Mouse (Mus musculus) forebrain, embryonic 15.5 days (tissue): ENCODE data around the gene Gale. TPM values are rescaled to one million over a fixed set of nuclear protein-coding genes. Genes with fewer than 3 reads are reported as not detected.

ENCODE experiments used
- ATAC-seq: fragments of 200-750 bp; cut with Nextera tagmentation; replicated peaks from 2 replicates; pipeline ENCODE4 v1.8.0; 2017; ENCODE audit warnings: mild to moderate bottlenecking, moderate TSS enrichment, moderate library complexity
- H3K27ac ChIP-seq: fragments of 300-500 bp; sonication (generic); replicated peaks from 2 replicates; pipeline ENCODE4 v1.5.1; 2015; ENCODE audit warnings: mild to moderate bottlenecking, inconsistent platforms
- H3K27me3 ChIP-seq: fragments of 300-500 bp; sonication (generic); 2 replicates; pipeline ENCODE4 v1.6.1; 2015; ENCODE audit warnings: inconsistent platforms
- H3K36me3 ChIP-seq: fragments of 300-500 bp; sonication (generic); 2 replicates; pipeline ENCODE4 v1.6.1; 2015; ENCODE audit warnings: mild to moderate bottlenecking, inconsistent platforms
- H3K4me1 ChIP-seq: fragments of 300-500 bp; sonication (generic); 2 replicates; pipeline ENCODE4 v1.6.1; 2015; ENCODE audit warnings: inconsistent platforms
- H3K4me2 ChIP-seq: fragments of 300-500 bp; sonication (generic); replicated peaks from 2 replicates; pipeline ENCODE4 v1.6.1; 2015; ENCODE audit warnings: mild to moderate bottlenecking, inconsistent platforms
- H3K4me3 ChIP-seq: fragments of 300-500 bp; sonication (generic); 2 replicates; pipeline ENCODE4 v1.5.1; 2015; ENCODE audit warnings: mild to moderate bottlenecking, inconsistent platforms
- H3K9ac ChIP-seq: fragments of 300-500 bp; sonication (generic); replicated peaks from 2 replicates; pipeline ENCODE4 v1.6.1; 2015; ENCODE audit warnings: mild to moderate bottlenecking, inconsistent platforms
- H3K9me3 ChIP-seq: fragments of 300-500 bp; sonication (generic); 2 replicates; pipeline ENCODE4 v1.6.1; 2016; ENCODE audit warnings: inconsistent platforms
- WGBS: fragments of 180-500 bp; shearing (Covaris S2); methylation state at CpG from one replicate; pipeline ENCODE4 v1.1.7; 2015; ENCODE audit warnings: mixed read lengths; 5-methylcytosine and 5-hydroxymethylcytosine counted together
- polyA plus RNA-seq: library from polyadenylated mRNA; unstranded; fragments of >200 nt; fragmentation: Nextera tagmentation; extraction: Ambion mirVana; gene quantifications from 2 replicates; pipeline ENCODE4 v1.2.1, GENCODE M21; 2015

The Gale gene
- polyA plus RNA-seq, 1 experiment from 2014 or later, result 35.6 TPM

DNA sequence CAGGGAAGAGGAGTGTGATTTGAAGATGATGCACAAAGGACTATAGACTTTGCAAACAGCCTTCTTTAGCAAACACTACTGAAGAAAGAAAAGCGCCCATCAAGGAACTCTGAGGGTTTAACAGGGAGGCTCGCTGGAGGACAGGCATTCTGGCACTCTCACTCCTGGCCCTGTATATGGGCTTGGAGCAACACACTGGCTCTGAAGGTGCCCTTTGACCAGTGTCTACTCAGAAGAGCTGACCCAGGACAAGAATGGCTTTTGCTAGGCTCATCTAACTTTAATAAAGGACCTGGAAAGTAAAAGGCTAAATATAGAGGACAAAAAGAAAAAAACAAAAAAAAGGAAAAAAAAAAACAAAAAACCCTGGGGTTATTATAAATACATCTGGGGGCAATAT lies 41.4 kb downstream of the Gale start:
- Histone ChIP-seq H3K4me1 (no peaks in the 10 kb centered on the region), H3K9me3 (no peaks in the 10 kb centered on the region), H3K27me3 (no peaks in the 10 kb centered on the region), H3K4me2 (no peak overlapping the region), H3K36me3 (peaks cover 75% of the 10 kb centered on the region), H3K9ac (no peak overlapping the region), H3K27ac (no peak overlapping the region), H3K4me3 (no peak overlapping the region)
- no peak for ATAC-seq
- 90% methylated on average over 2 of the region's 2 CpGs for WGBS

DNA sequence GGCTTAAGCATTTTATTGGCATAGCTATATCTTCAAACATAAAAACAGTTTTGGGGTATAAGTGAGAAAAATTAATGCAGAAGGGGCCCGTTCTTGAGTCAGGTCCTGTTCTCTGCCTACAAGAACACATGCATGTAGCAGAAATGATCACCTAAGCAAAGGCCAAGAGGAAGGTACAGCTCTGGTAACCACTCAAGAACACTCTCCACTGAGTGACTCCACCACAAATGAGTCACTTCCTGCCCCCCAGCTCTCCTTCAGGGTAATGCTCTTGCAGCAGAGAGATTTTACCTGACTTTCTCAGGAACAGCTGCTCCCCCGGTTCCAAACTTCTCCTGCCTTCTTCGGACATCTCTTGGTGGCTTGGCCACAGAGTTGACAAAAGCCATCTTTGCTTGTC lies 43.3 kb downstream of the Gale start:
- no peak overlapping the region for H3K9ac ChIP-seq
- 96% methylated on average over 3 of the region's 3 CpGs for WGBS
- no peak for ATAC-seq
- no peaks in the 10 kb centered on the region for H3K4me1 ChIP-seq
- H3K4me3 ChIP-seq, result no peak overlapping the region
- no peak overlapping the region for H3K27ac ChIP-seq
- H3K4me2 ChIP-seq, result no peak overlapping the region
- no peaks in the 10 kb centered on the region for H3K9me3 ChIP-seq
- H3K27me3 ChIP-seq, result no peaks in the 10 kb centered on the region
- peaks cover 90% of the 10 kb centered on the region for H3K36me3 ChIP-seq

DNA sequence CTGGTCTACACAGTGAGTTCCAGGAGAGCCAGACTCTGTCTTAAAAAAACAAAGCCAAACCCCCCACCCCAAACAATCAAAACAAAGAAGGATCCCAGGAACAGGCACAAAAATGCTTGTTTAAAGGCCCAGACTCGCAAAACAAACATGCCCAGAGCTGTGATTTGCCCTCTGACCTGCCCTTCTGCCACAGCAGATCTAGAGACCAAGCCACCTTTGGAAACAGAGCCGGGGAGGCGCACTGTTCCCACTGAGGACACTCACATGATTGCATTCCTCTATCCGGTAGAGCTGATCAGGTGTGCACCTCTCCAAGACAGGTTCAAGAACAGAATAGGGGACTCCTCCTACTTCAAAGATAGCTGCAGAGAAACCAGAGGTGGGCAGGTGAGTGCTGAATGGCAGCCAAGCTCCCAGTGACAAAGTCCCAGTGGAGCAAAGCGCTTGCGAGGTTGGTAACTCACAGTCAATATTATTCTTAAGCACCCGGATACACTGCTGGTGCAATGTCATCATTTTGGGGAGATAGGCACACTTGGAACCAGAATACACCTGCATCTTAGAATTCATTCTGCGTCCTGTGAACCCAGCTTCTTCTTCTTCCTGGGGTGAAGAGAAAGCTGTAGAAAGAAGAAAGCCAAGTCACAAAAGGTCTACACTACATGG lies 45.4 kb downstream of the Gale start:
- no peak overlapping the region for H3K4me3 ChIP-seq
- ATAC-seq, result no peak
- WGBS, result 93% methylated on average over 8 of the region's 8 CpGs
- no peaks in the 10 kb centered on the region for H3K27me3 ChIP-seq
- peaks cover 86% of the 10 kb centered on the region for H3K36me3 ChIP-seq
- no peak overlapping the region for H3K27ac ChIP-seq
- no peak overlapping the region for H3K9ac ChIP-seq
- H3K4me1 ChIP-seq, result no peaks in the 10 kb centered on the region
- no peak overlapping the region for H3K4me2 ChIP-seq
- no peaks in the 10 kb centered on the region for H3K9me3 ChIP-seq

DNA sequence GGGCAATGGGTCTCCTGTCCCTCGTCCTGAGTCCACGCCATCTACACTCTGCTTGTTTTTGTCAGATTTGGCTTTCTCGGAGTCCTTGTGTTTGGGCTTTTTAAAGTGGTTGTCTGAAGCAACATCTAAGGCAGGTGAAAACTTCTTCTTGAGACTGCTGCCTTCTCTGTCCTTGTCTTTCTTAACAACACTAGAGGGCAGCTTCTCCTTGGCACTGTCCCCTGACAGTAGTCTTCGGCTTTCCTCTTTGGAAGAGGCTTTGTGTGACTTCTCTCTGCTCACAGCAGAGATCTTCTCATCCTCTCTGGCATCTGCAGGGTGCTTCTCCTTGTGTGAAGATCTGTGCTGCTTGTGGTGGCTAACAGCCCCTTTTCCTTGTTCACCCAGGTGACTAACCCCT lies 47.1 kb downstream of the Gale start:
- H3K27me3 ChIP-seq, result no peaks in the 10 kb centered on the region
- 88% methylated on average over 4 of the region's 4 CpGs for WGBS
- H3K9ac ChIP-seq, result no peak overlapping the region
- no peaks in the 10 kb centered on the region for H3K4me1 ChIP-seq
- no peak for ATAC-seq
- peaks cover 70% of the 10 kb centered on the region for H3K36me3 ChIP-seq
- no peak overlapping the region for H3K27ac ChIP-seq
- no peak overlapping the region for H3K4me2 ChIP-seq
- no peaks in the 10 kb centered on the region for H3K9me3 ChIP-seq
- H3K4me3 ChIP-seq, result no peak overlapping the region

DNA sequence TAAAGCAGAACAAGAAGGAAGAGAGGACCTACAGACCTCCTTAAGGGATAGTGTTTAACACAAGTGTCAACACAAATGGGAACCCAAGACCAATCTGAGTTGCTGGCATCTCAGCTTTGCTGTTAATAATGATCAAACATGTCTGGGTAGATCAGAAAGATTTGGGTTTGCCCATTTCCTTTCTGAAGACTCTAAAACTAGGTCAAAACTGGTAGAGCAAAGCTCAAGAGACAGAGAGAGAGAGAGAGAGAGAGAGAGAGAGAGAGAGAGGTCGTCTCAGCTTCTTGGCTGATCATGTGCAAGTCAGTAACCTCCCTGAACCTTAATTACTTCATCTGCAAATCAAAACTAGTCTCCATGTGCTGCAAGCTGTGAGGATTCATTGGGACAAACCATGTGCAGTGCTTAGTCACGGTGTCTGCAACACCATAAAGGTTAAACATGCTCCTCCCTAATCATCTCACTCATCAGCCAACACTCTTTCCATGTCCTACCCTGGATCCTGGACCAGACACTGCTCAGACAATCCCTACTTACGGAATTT lies 52.6 kb downstream of the Gale start:
- Histone ChIP-seq H3K9me3 (no peaks in the 10 kb centered on the region), H3K27me3 (no peaks in the 10 kb centered on the region), H3K4me2 (no peak overlapping the region), H3K9ac (no peak overlapping the region), H3K4me3 (no peak overlapping the region), H3K27ac (no peak overlapping the region), H3K36me3 (peaks cover 22% of the 10 kb centered on the region), H3K4me1 (peaks cover 18% of the 10 kb centered on the region)
- WGBS, result 80% methylated on average over 3 of the region's 3 CpGs
- no peak for ATAC-seq

Other genes starting within 250 kb of the Gale start
- gene Il22ra1, start 235.6 kb upstream of the Gale start, polyA plus RNA-seq, result not detected in 2 replicates
- gene Myom3, start 204.0 kb upstream of the Gale start, polyA plus RNA-seq, result 0.09 and 0.36 TPM in 2 replicates
- gene Srsf10, start 108.0 kb upstream of the Gale start, polyA plus RNA-seq, result 257 and 272 TPM in 2 replicates
- gene Pnrc2, start 89.9 kb upstream of the Gale start, polyA plus RNA-seq, result 131 and 134 TPM in 2 replicates
- gene Cnr2, start 68.3 kb upstream of the Gale start, polyA plus RNA-seq, result 0.08 and 0.13 TPM in 2 replicates
- gene Fuca1, start 43.0 kb upstream of the Gale start, polyA plus RNA-seq, result 50.9 and 56.7 TPM in 2 replicates
- gene Hmgcl, start 17.3 kb upstream of the Gale start, polyA plus RNA-seq, result 61.3 and 66.6 TPM in 2 replicates
- gene Lypla2, start 8.9 kb downstream of the Gale start, polyA plus RNA-seq, result 180 and 188 TPM in 2 replicates
- gene Pithd1, start 23.5 kb downstream of the Gale start, polyA plus RNA-seq, result 52.1 and 55.3 TPM in 2 replicates
- gene Eloa, start 58.0 kb downstream of the Gale start, polyA plus RNA-seq, result 30.5 and 32.6 TPM in 2 replicates
- 302 and 341 TPM in 2 replicates for gene Rpl11, start 89.7 kb downstream of the Gale start, polyA plus RNA-seq
- gene Id3, start 179.8 kb downstream of the Gale start, polyA plus RNA-seq, result 87.3 and 98.1 TPM in 2 replicates
- 5.4 and 6.0 TPM in 2 replicates for gene E2f2, start 208.7 kb downstream of the Gale start, polyA plus RNA-seq
- gene Asap3, start 242.6 kb downstream of the Gale start, polyA plus RNA-seq, result 3.4 and 3.7 TPM in 2 replicates